Mouse (Mus musculus) adrenal gland, postnatal 4 days (tissue): ENCODE data around the gene Nbeal2. TPM values are rescaled to one million over a fixed set of nuclear protein-coding genes. Genes with fewer than 3 reads are reported as not detected.

Experiments
- DNase-seq, 2 experiments: peaks; one replicate each; pipeline ENCODE4 v3.0.0; 2021 to 2022; ENCODE audit warnings: low spot score in 2 of 2, mixed read lengths in 2 of 2
- total RNA-seq, 2 experiments: library from RNA; stranded (reverse); gene quantifications; 2 replicates each; pipeline ENCODE4 v1.2.3; 2021

The Nbeal2 gene
- total RNA-seq, 2 experiments from 2014 or later, result 8.9 to 11.8 TPM

- no peak for DNase-seq
These were observed 1.8 kb downstream of the Nbeal2 start for GRCm38 (mm10) chr9:110651931-110652722.

- DNase-seq, result no peak
These were observed 4.2 kb downstream of the Nbeal2 start for GRCm38 (mm10) chr9:110649775-110650174.

- DNase-seq, result no peak
These were observed 8.7 kb downstream of the Nbeal2 start for GRCm38 (mm10) chr9:110645219-110645618.

GRCm38 (mm10) chr9:110644295-110644694 lies 9.7 kb downstream of the Nbeal2 start:
- no peak for DNase-seq

- no peak for DNase-seq
These were observed 10.2 kb downstream of the Nbeal2 start for GRCm38 (mm10) chr9:110643787-110644186.

GRCm38 (mm10) chr9:110642812-110643524 lies 11.0 kb downstream of the Nbeal2 start:
- DNase-seq, result no peak

- DNase-seq, result no peak
These were observed 13.0 kb downstream of the Nbeal2 start for GRCm38 (mm10) chr9:110641006-110641405.

GRCm38 (mm10) chr9:110638611-110639021 lies 15.3 kb downstream of the Nbeal2 start:
- no peak for DNase-seq

GRCm38 (mm10) chr9:110635225-110635624 lies 18.7 kb downstream of the Nbeal2 start:
- DNase-seq, result peak; percentile 80 to 83

- DNase-seq, result no peak
These were observed 20.1 kb downstream of the Nbeal2 start for GRCm38 (mm10) chr9:110633882-110634281.

GRCm38 (mm10) chr9:110632671-110633070 lies 21.3 kb downstream of the Nbeal2 start:
- DNase-seq, result no peak

GRCm38 (mm10) chr9:110631651-110632275 lies 22.2 kb downstream of the Nbeal2 start:
- DNase-seq, result no peak

GRCm38 (mm10) chr9:110631191-110631590 lies 22.8 kb downstream of the Nbeal2 start:
- no peak for DNase-seq

- DNase-seq, result no peak
These were observed 23.8 kb downstream of the Nbeal2 start for GRCm38 (mm10) chr9:110630171-110630570.

GRCm38 (mm10) chr9:110625350-110625908 lies 28.5 kb downstream of the Nbeal2 start:
- DNase-seq, result no peak

GRCm38 (mm10) chr9:110624361-110625166 lies 29.4 kb downstream of the Nbeal2 start, which contains the start of gene Nradd:
TSS of gene Nradd (minus strand) at chr9:110624452.
- DNase-seq, result peak; percentile 63 to 77

GRCm38 (mm10) chr9:110623416-110624195 lies 30.4 kb downstream of the Nbeal2 start:
- DNase-seq, result no peak

- DNase-seq, result no peak
These were observed 31.2 kb downstream of the Nbeal2 start for GRCm38 (mm10) chr9:110622621-110623219.

GRCm38 (mm10) chr9:110620685-110621084 lies 33.3 kb downstream of the Nbeal2 start:
- DNase-seq, result no peak
